Mouse (Mus musculus) stomach, embryonic 16.5 days (tissue): Measurements from ENCODE around the gene Gm45799. TPM values are rescaled to one million over a fixed set of nuclear protein-coding genes. Genes with fewer than 3 reads are reported as not detected.

Experiments used
- polyA plus RNA-seq: library from polyadenylated mRNA; unstranded; fragments of >200 nt; fragmentation: Nextera tagmentation; extraction: Ambion mirVana; gene quantifications from 2 replicates; pipeline ENCODE4 v1.2.1, GENCODE M21; 2015

Gene Gm45799
- polyA plus RNA-seq, 1 experiment from 2014 or later, result 21.1 TPM

Other genes starting within 250 kb of the Gm45799 start
- 40.1 and 44.0 TPM in 2 replicates for gene Fam160a2, start 240.5 kb upstream of the Gm45799 start, polyA plus RNA-seq
- not detected in 2 replicates for gene Cnga4, start 236.0 kb upstream of the Gm45799 start, polyA plus RNA-seq
- 1.1 and 1.3 TPM in 2 replicates for gene Cckbr, start 214.8 kb upstream of the Gm45799 start, polyA plus RNA-seq
- 118 and 135 TPM in 2 replicates for gene Cavin3, start 158.3 kb upstream of the Gm45799 start, polyA plus RNA-seq
- 43.3 and 48.7 TPM in 2 replicates for gene Smpd1, start 86.2 kb upstream of the Gm45799 start, polyA plus RNA-seq
- gene Apbb1, start 58.9 kb upstream of the Gm45799 start, polyA plus RNA-seq, result 36.2 and 38.7 TPM in 2 replicates
- gene Hpx, start 40.4 kb upstream of the Gm45799 start, polyA plus RNA-seq, result 10.8 and 15.1 TPM in 2 replicates
- gene Trim3, start 7.0 kb upstream of the Gm45799 start, polyA plus RNA-seq, result 29.4 and 29.7 TPM in 2 replicates
- 182 and 183 TPM in 2 replicates for gene Timm10b, start 496 bp upstream of the Gm45799 start, polyA plus RNA-seq
- gene Arfip2, start 136 bp upstream of the Gm45799 start, polyA plus RNA-seq, result 77.9 and 78.4 TPM in 2 replicates
- gene Dnhd1, start 10.3 kb downstream of the Gm45799 start, polyA plus RNA-seq, result 1.4 and 1.5 TPM in 2 replicates
- 417 and 433 TPM in 2 replicates for gene Ilk, start 96.0 kb downstream of the Gm45799 start, polyA plus RNA-seq
- gene Rrp8, start 96.8 kb downstream of the Gm45799 start, polyA plus RNA-seq, result 33.4 and 35.7 TPM in 2 replicates
- gene Taf10, start 103.8 kb downstream of the Gm45799 start, polyA plus RNA-seq, result 72.5 and 73.2 TPM in 2 replicates
- 77.3 and 82.8 TPM in 2 replicates for gene Tpp1, start 111.7 kb downstream of the Gm45799 start, polyA plus RNA-seq
- gene Dchs1, start 147.1 kb downstream of the Gm45799 start, polyA plus RNA-seq, result 7.4 and 7.7 TPM in 2 replicates
- gene Mrpl17, start 170.5 kb downstream of the Gm45799 start, polyA plus RNA-seq, result 343 and 350 TPM in 2 replicates